Mouse (Mus musculus) hindbrain, postnatal 0 days (tissue): ENCODE measurements around the gene Wipf1. TPM values are rescaled to one million over a fixed set of nuclear protein-coding genes. Genes with fewer than 3 reads are reported as not detected.

Experiments
- ATAC-seq: fragments of 200-750 bp; cut with Nextera tagmentation; 2 replicates; pipeline ENCODE4 v1.8.0; 2017; ENCODE audit warnings: mild to moderate bottlenecking, moderate TSS enrichment, moderate library complexity
- DNase-seq: peaks from one replicate; pipeline ENCODE4 v3.0.0-alpha.2; 2015; ENCODE audit warnings: low spot score
- H3K27ac ChIP-seq: fragments of 300-500 bp; sonication (generic); 2 replicates; pipeline ENCODE4 v1.5.1; 2014; ENCODE audit warnings: mild to moderate bottlenecking
- H3K27me3 ChIP-seq: fragments of 300-500 bp; sonication (generic); 2 replicates; pipeline ENCODE4 v1.6.1; 2014; ENCODE audit warnings: low read length, mixed read lengths; ENCODE audit not compliant: insufficient read depth
- H3K36me3 ChIP-seq: fragments of 300-500 bp; sonication (generic); 2 replicates; pipeline ENCODE4 v1.6.1; 2014; ENCODE audit warnings: low read length, mixed read lengths; ENCODE audit not compliant: insufficient read depth
- H3K4me1 ChIP-seq: fragments of 300-500 bp; sonication (generic); 2 replicates; pipeline ENCODE4 v1.6.1; 2014; ENCODE audit warnings: antibody characterized with exemption, low read length, mixed read lengths; ENCODE audit not compliant: insufficient read depth
- H3K4me2 ChIP-seq: fragments of 300-500 bp; sonication (generic); 2 replicates; pipeline ENCODE4 v1.6.1; 2014; ENCODE audit warnings: low read depth, mild to moderate bottlenecking, low read length, moderate library complexity, mixed read lengths
- H3K4me3 ChIP-seq: fragments of 300-500 bp; sonication (generic); 2 replicates; pipeline ENCODE4 v1.5.1; 2014; ENCODE audit warnings: low read length
- H3K9ac ChIP-seq: fragments of 300-500 bp; sonication (generic); replicated peaks from 2 replicates; pipeline ENCODE4 v1.6.1; 2014; ENCODE audit warnings: mild to moderate bottlenecking, low read length, moderate library complexity, mixed read lengths
- H3K9me3 ChIP-seq: fragments of 300-500 bp; sonication (generic); 2 replicates; pipeline ENCODE4 v1.6.1; 2016; ENCODE audit warnings: low read length, mixed read lengths
- CTCF ChIP-seq: IDR thresholded peaks from 2 replicates; pipeline ENCODE4 v1.5.1; 2016; ENCODE audit warnings: antibody characterized with exemption, control low read depth, low read depth
- WGBS: fragments of 180-500 bp; shearing (Covaris S2); extraction: QIAGEN DNeasy Blood & Tissue Kit; methylation state at CpG from one replicate; pipeline ENCODE4 v1.1.7; 2014; 5-methylcytosine and 5-hydroxymethylcytosine counted together
- polyA plus RNA-seq: library from polyadenylated mRNA; unstranded; fragments of >200 nt; fragmentation: Nextera tagmentation; extraction: Ambion mirVana; gene quantifications from 2 replicates; pipeline ENCODE4 v1.2.1, GENCODE M21; 2015
- total RNA-seq: library from RNA; depleted of rRNA; stranded (reverse); fragments of >200 nt; gene quantifications from 2 replicates; pipeline ENCODE4 v1.2.3, GENCODE M21; 2014

Gene Wipf1
- total and polyA plus RNA-seq, 2 experiments from 2014 or later: 2.6 to 3.0 TPM

DNA sequence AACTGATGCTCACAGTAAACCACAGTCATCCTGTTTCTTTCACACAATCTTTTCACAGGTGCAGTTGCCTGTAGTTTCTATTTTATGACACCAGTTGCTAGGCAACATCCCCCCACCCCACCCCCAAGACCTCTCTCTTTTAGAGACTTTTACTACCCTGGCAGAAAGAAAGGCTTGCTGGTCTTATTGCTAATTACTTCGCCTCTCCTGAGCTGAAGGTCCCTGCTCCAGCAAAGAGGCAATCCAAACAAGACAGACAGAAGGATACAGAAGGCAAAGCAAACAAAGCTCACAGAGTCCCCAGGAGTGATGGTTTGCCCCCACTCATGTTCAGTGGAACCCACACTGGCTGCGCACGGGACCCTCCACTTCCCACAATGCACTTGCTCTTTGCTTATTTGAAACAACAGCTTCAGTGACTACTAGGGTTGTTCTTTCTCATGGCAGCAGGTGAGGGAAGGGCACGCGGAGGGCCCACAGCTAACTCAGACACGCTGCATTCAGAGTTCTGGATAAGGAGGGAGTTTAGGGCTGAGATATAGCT is 79.3 kb downstream of the Wipf1 start:
- DNase-seq (no peak), ATAC-seq (no peak)
- H3K9me3 ChIP-seq: no peaks in the 10 kb centered on the region
- no peak for TF ChIP-seq CTCF
- no peak overlapping the region for H3K4me3 ChIP-seq
- WGBS: 56% methylated on average over 6 of the region's 6 CpGs
- no peak overlapping the region for H3K9ac ChIP-seq
- no peaks in the 10 kb centered on the region for H3K27me3 ChIP-seq
- no peaks in the 10 kb centered on the region; the same call in 1 of the 2 replicates for H3K4me1 ChIP-seq
- H3K4me2 ChIP-seq: no peak overlapping the region
- H3K36me3 ChIP-seq: no peaks in the 10 kb centered on the region
- H3K27ac ChIP-seq: no peak overlapping the region

DNA sequence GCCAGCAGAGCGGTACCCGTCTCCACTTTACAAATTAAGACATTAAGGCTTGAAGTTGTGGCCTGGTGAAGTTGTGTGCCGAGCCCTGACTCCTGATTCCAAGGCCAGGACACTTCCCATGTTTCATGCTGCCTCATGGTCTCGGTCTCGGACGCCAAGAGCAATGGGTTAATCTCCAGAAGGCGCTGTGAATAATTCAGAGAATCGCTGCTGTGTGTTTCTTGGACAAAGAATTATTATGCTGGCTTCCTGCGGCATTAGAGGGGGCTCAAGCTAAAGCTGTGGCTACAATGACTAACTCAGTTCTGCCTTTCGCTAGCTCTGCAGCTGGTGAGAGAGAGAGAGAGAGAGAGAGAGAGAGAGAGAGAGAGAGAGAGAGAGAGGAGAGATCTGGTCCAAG is 85.5 kb downstream of the Wipf1 start:
- Histone ChIP-seq H3K4me2 (no peak overlapping the region), H3K9ac (no peak overlapping the region), H3K36me3 (no peaks in the 10 kb centered on the region; the same call in 1 of the 2 replicates), H3K27ac (peak overlapping the region; percentile 36; the same call in 1 of the 2 replicates), H3K4me1 (no peaks in the 10 kb centered on the region), H3K4me3 (no peak overlapping the region), H3K27me3 (no peaks in the 10 kb centered on the region), H3K9me3 (no peaks in the 10 kb centered on the region)
- 0 out of 2 replicates have a peak, but pooled peaks have one; percentile 56 for ATAC-seq
- DNase-seq: peak; percentile 36
- no peak for TF ChIP-seq CTCF
- 63% methylated on average over 10 of the region's 10 CpGs for WGBS

DNA sequence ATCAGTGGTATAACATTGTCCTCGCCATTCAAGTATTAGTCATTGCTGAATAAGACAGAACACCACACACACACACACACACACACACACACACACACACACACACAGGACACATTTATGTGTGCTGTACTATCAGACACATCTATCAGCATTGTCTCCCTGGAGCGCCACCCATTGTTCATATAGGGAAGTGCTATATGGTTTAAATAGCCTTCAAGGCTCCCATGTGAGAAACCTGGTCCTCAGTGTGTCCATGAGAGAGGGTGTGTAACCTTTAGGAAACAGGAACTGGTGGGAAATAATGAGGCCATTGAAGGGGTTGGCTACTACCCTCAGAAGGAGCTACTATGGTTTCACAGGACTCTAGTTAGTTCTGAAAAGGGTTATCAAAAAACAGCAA is 87.5 kb downstream of the Wipf1 start:
- DNase-seq (peak; percentile 18), ATAC-seq (no peak)
- TF ChIP-seq CTCF: peak; percentile 32; the same call in 1 of the 2 replicates
- Histone ChIP-seq H3K4me1 (no peaks in the 10 kb centered on the region), H3K27ac (no peak overlapping the region), H3K9ac (no peak overlapping the region), H3K4me3 (no peak overlapping the region), H3K36me3 (no peaks in the 10 kb centered on the region; the same call in 1 of the 2 replicates), H3K27me3 (no peaks in the 10 kb centered on the region), H3K4me2 (no peak overlapping the region), H3K9me3 (no peaks in the 10 kb centered on the region)
- WGBS: 80% methylated on average over 2 of the region's 2 CpGs

DNA sequence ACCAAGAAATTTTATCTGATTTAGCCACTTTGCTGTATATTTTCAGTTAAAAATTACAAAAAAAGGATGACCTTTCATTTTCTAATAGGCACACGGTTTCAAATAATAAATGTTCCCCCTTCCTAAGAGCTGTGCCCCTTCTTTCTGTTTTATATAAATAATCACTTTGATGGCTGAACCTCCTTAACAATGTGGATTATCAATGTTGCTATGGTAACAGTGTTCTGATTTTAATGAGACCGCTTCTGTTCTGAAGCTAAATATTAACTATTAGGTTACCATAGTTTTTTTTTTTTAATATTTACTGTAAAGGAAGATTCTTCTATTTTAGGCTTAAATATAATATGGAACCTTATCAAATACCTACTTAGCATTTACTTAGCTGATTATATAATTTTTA is 89.2 kb downstream of the Wipf1 start:
- ATAC-seq (no peak), DNase-seq (no peak)
- Histone ChIP-seq H3K9ac (no peak overlapping the region), H3K27ac (no peak overlapping the region), H3K4me1 (no peaks in the 10 kb centered on the region), H3K4me3 (no peak overlapping the region), H3K27me3 (no peaks in the 10 kb centered on the region), H3K36me3 (no peaks in the 10 kb centered on the region; the same call in 1 of the 2 replicates), H3K9me3 (no peaks in the 10 kb centered on the region), H3K4me2 (no peak overlapping the region)
- TF ChIP-seq CTCF: no peak
- WGBS: 47% methylated on average over 2 of the region's 2 CpGs

DNA sequence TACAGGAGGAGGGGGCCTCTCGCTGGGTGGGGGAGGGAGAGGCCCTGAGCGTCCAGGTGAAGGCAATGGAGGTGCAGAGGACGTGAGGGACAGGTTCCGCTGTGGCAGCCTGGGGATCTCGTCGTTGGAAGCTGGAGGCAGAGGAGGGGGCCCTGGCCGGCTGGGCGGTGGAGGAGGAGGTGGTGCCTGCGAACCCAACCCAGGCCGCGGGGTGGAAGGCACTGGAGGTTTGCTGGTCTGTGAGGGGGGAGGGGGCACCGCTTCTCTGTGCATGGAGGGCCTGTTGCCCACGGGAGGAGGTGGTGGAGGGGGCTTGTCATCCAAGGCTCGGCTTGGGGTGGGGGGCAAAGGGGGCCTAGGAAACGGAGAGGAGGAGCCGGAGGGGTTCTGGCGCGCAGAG is 92.6 kb downstream of the Wipf1 start:
- no peak overlapping the region for H3K9ac ChIP-seq
- no peaks in the 10 kb centered on the region for H3K27me3 ChIP-seq
- no peak overlapping the region for H3K4me3 ChIP-seq
- no peak overlapping the region for H3K4me2 ChIP-seq
- ATAC-seq (no peak), DNase-seq (no peak)
- no peak overlapping the region for H3K27ac ChIP-seq
- no peaks in the 10 kb centered on the region; the same call in 1 of the 2 replicates for H3K36me3 ChIP-seq
- H3K9me3 ChIP-seq: no peaks in the 10 kb centered on the region
- H3K4me1 ChIP-seq: no peaks in the 10 kb centered on the region
- 62% methylated on average over 18 of the region's 18 CpGs for WGBS
- no peak for TF ChIP-seq CTCF

DNA sequence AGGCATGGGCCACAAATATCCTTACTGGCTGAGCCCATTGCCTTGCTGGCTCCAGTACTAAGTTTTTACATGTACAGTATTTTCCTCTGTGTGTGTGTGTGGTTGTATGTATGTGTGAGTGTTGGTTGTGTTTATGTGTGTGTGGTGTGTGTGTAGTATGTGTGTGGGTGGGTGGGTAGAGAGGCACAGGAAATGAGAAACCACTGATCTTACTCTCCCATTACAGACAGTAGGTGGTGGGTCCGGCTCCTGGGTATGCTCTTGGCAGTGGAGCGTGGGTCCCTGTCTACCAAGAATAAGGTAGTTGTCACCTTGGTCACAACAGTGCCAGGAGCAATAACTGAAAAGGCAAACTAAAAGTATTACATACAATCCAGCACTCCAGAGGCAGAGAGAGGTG is 93.7 kb downstream of the Wipf1 start:
- ATAC-seq: no peak
- 97% methylated on average over 2 of the region's 2 CpGs for WGBS
- no peaks in the 10 kb centered on the region; the same call in 1 of the 2 replicates for H3K36me3 ChIP-seq

DNA sequence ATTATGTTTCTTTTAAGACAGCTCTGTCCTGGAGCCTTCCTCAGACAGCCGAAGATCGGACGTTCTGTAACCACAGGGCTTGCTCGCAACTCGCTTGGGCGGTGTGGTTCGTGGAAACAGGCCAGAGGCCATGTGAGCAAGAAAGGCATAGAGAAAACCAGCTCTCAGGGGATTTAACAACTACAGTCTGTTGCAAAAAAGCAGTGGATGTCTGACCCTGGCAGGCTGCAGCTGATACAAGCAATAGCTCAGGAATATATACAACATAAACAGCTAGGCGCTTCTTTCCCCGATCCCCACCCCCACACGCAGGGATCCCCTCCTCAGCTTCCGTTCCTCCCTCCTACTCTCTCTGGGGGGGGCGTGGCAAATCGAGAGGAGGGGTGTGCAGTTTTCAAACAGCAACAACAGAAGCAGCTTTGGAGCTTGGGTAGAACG is 97.6 kb downstream of the Wipf1 start:
- 0 out of 2 replicates have a peak overlapping the region, but pooled peaks have one; percentile 19 for H3K4me3 ChIP-seq
- H3K27ac ChIP-seq: peak overlapping the region; percentile 49; the same call in 1 of the 2 replicates
- no peaks in the 10 kb centered on the region for H3K27me3 ChIP-seq
- DNase-seq (peak; percentile 52), ATAC-seq (peak; percentile 55; the same call in 1 of the 2 replicates)
- peak overlapping the region; percentile 46 for H3K4me2 ChIP-seq
- H3K9me3 ChIP-seq: no peaks in the 10 kb centered on the region
- TF ChIP-seq CTCF: no peak
- H3K4me1 ChIP-seq: no peaks in the 10 kb centered on the region
- no peaks in the 10 kb centered on the region for H3K36me3 ChIP-seq
- peak overlapping the region; percentile 30; the same call in 1 of the 2 replicates for H3K9ac ChIP-seq
- 30% methylated on average over 14 of the region's 14 CpGs for WGBS

More for the DNA sequence above, 93.7 kb downstream of the Wipf1 start:
- no peaks in the 10 kb centered on the region for H3K4me1 ChIP-seq
- no peaks in the 10 kb centered on the region for H3K9me3 ChIP-seq
- H3K4me3 ChIP-seq: no peak overlapping the region
- DNase-seq: no peak
- no peak overlapping the region for H3K9ac ChIP-seq
- H3K27me3 ChIP-seq: no peaks in the 10 kb centered on the region
- H3K4me2 ChIP-seq: no peak overlapping the region
- TF ChIP-seq CTCF: no peak
- H3K27ac ChIP-seq: no peak overlapping the region
